Mouse (Mus musculus) CH12.LX (cell line): ENCODE measurements at regions not wholly inside any gene's neighbourhood (a gene's known extent, or its start where the extent isn't known, plus 50 kb on each side); places are given as distances from the start of the nearest gene placed in this dataset.

ENCODE experiments used
- DNase-seq: peaks from one replicate; pipeline ENCODE4 v3.0.0-alpha.2; 2013; ENCODE audit errors: extremely low read depth
- H3K27ac ChIP-seq: 2 replicates; pipeline ENCODE4 v1.5.1; 2012; ENCODE audit warnings: low read depth, mild to moderate bottlenecking, control low read depth, moderate library complexity; ENCODE audit not compliant: insufficient read depth
- H3K27me3 ChIP-seq: replicated peaks from 2 replicates; pipeline ENCODE3; 2012; ENCODE audit warnings: inconsistent platforms
- H3K36me3 ChIP-seq, 2 experiments: replicated peaks in 1 of 2; 2 replicates each; pipeline versions ENCODE3 to v1.6.1; 2012; ENCODE audit warnings: inconsistent platforms in 1 of 2, low read length in 1 of 2, mild to moderate bottlenecking in 1 of 2, mixed read lengths in 1 of 2, moderate library complexity in 1 of 2; ENCODE audit not compliant: control insufficient read depth in 1 of 2, insufficient read depth in 1 of 2
- H3K4me1 ChIP-seq, 2 experiments: 2 replicates each; pipeline ENCODE4 v1.6.1; 2012; ENCODE audit warnings: inconsistent platforms in 1 of 2, moderate library complexity in 1 of 2; ENCODE audit not compliant: insufficient read depth in 2 of 2, control insufficient read depth in 1 of 2
- H3K4me2 ChIP-seq: 2 replicates; pipeline ENCODE4 v1.6.1; 2012; ENCODE audit warnings: low read depth, mild to moderate bottlenecking, control low read depth; ENCODE audit not compliant: poor library complexity, insufficient read depth, severe bottlenecking
- H3K4me3 ChIP-seq, 3 experiments: fragments of 150-350 bp in 1 of 3; sonication (generic) in 1 of 3; replicated peaks in 1 of 3; 2 replicates each; pipeline versions ENCODE3 to v1.5.1; 2011 to 2012; ENCODE audit warnings: low read depth in 2 of 3, low read length in 2 of 3, mild to moderate bottlenecking in 2 of 3, moderate library complexity in 2 of 3, control low read depth in 1 of 3, improper control_type of control experiment in 1 of 3, inconsistent platforms in 1 of 3, mixed read lengths in 1 of 3; ENCODE audit not compliant: poor library complexity in 1 of 3
- H3K79me2 ChIP-seq: replicated peaks from 2 replicates; pipeline ENCODE4 v1.6.1; 2012; ENCODE audit warnings: mild to moderate bottlenecking, moderate library complexity; ENCODE audit not compliant: control insufficient read depth, poor library complexity, insufficient read depth, severe bottlenecking; ENCODE audit errors: extremely low read depth
- H3K9ac ChIP-seq: 2 replicates; pipeline ENCODE4 v1.6.1; 2012; ENCODE audit warnings: low read depth, mild to moderate bottlenecking, control low read depth, moderate library complexity; ENCODE audit not compliant: insufficient read depth
- H3K9me3 ChIP-seq: replicated peaks from 2 replicates; pipeline ENCODE3; 2012; ENCODE audit warnings: low read length, inconsistent platforms, mixed read lengths
- BHLHE40 ChIP-seq: IDR thresholded peaks from 2 replicates; pipeline ENCODE4 v1.6.1; 2011; ENCODE audit warnings: mild to moderate bottlenecking, low read depth, low read length, improper control_type of control experiment
- CHD1 ChIP-seq: IDR thresholded peaks from 2 replicates; pipeline ENCODE4 v1.6.1; 2012; ENCODE audit warnings: low read depth, low read length, improper control_type of control experiment, inconsistent platforms
- ELF1 ChIP-seq: IDR thresholded peaks from 2 replicates; pipeline ENCODE4 v1.6.1; 2014; ENCODE audit warnings: low read depth, mild to moderate bottlenecking, inconsistent platforms, low read length, improper control_type of control experiment
- GABPA ChIP-seq: IDR thresholded peaks from 2 replicates; pipeline ENCODE4 v1.6.1; 2012; ENCODE audit warnings: low read depth, low read length, improper control_type of control experiment, inconsistent platforms; ENCODE audit not compliant: insufficient replicate concordance
- JUN ChIP-seq: IDR thresholded peaks from 2 replicates; pipeline ENCODE4 v1.6.1; 2011; ENCODE audit warnings: low read depth, mild to moderate bottlenecking, low read length, improper control_type of control experiment, moderate library complexity; ENCODE audit not compliant: insufficient read depth
- JUND ChIP-seq: conservative IDR thresholded peaks from 2 replicates; pipeline ENCODE4 v1.6.1; 2011; ENCODE audit warnings: low read depth, low read length, improper control_type of control experiment
- KAT2A ChIP-seq: IDR thresholded peaks from 2 replicates; pipeline ENCODE4 v1.6.1; 2012; ENCODE audit warnings: low read length, improper control_type of control experiment, inconsistent platforms; ENCODE audit not compliant: insufficient replicate concordance
- MAFK ChIP-seq: IDR thresholded peaks from 2 replicates; pipeline ENCODE4 v1.6.1; 2011; ENCODE audit warnings: low read length, improper control_type of control experiment; ENCODE audit not compliant: insufficient replicate concordance
- MAZ ChIP-seq: IDR thresholded peaks from 2 replicates; pipeline ENCODE4 v1.6.1; 2012; ENCODE audit warnings: low read depth, mild to moderate bottlenecking, inconsistent platforms, low read length, improper control_type of control experiment, moderate library complexity
- MXI1 ChIP-seq: IDR thresholded peaks from 2 replicates; pipeline ENCODE4 v1.6.1; 2011; ENCODE audit warnings: mild to moderate bottlenecking, low read depth, low read length, improper control_type of control experiment
- MYC ChIP-seq: IDR thresholded peaks from 2 replicates; pipeline ENCODE4 v1.6.1; 2011; ENCODE audit warnings: low read depth, mild to moderate bottlenecking, improper control_type of control experiment, low read length
- NRF1 ChIP-seq: IDR thresholded peaks from 2 replicates; pipeline ENCODE4 v1.6.1; 2014; ENCODE audit warnings: low read depth, mild to moderate bottlenecking, inconsistent platforms, low read length, improper control_type of control experiment, moderate library complexity
- PAX5 ChIP-seq: IDR thresholded peaks from 2 replicates; pipeline ENCODE4 v1.6.1; 2012; ENCODE audit warnings: low read length, inconsistent platforms, mixed read lengths
- RAD21 ChIP-seq: IDR thresholded peaks from 2 replicates; pipeline ENCODE4 v1.6.1; 2011; ENCODE audit warnings: low read depth, mild to moderate bottlenecking, low read length, improper control_type of control experiment, moderate library complexity
- RCOR1 ChIP-seq: conservative IDR thresholded peaks from 2 replicates; pipeline ENCODE4 v1.6.1; 2012; ENCODE audit warnings: low read depth, mild to moderate bottlenecking, inconsistent platforms, low read length, improper control_type of control experiment
- USF1 ChIP-seq: IDR thresholded peaks from 2 replicates; pipeline ENCODE4 v1.6.1; 2014; ENCODE audit warnings: low read depth, mild to moderate bottlenecking, inconsistent platforms, low read length, improper control_type of control experiment
- USF2 ChIP-seq: conservative IDR thresholded peaks from 2 replicates; pipeline ENCODE4 v1.6.1; 2011; ENCODE audit warnings: low read depth, low read length, improper control_type of control experiment
- ZMIZ1 ChIP-seq: IDR thresholded peaks from 2 replicates; pipeline ENCODE4 v1.6.1; 2012; ENCODE audit warnings: low read depth, mild to moderate bottlenecking, inconsistent platforms, low read length, improper control_type of control experiment
- ZNF384 ChIP-seq: IDR thresholded peaks from 2 replicates; pipeline ENCODE4 v1.6.1; 2012; ENCODE audit warnings: low read depth, low read length, improper control_type of control experiment, inconsistent platforms
- dilution Hi-C: fragments of 300-500 bp; cut with MboI; formaldehyde crosslinking; loops from 2 replicates; pipeline ENCODE4 v1.14.3; 2020; ENCODE audit warnings: low sequenced_read_pairs; ENCODE audit not compliant: extremely low pct_unique_long_range_greater_than_20kb, extremely low pct_ligation_motif_present
- in situ Hi-C: fragments of 300-500 bp; cut with MboI; formaldehyde crosslinking; loops from 3 replicates; pipeline ENCODE4 v1.14.3; 2019; ENCODE audit warnings: low sequenced_read_pairs, low pct_ligation_motif_present, low pct_unique_long_range_greater_than_20kb, mixed read lengths

DNA sequence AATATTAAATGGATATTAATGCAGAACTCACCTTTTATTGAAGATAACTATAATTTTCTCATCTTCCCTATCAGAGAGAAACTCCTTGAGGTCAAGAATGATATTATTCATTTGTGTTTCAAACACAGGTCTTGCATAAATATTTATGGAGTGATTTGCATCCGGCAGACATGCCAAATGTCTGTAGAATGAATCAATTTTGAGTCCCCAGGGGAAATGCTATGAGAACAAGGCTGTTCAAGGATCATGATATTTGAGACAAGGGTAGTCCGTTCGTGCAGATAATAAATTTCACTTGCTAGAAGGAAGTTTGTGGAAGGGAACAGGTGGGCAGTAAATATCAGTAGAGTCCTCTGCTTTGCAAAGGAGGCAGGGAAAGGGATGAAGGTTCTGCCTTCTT, 141.7 kb upstream of the Apob start:
- in situ Hi-C loops = no loop called here
- no peak for DNase-seq
- no peak overlapping the region for H3K4me3 ChIP-seq
- no peak overlapping the region for H3K27ac ChIP-seq
- TF ChIP-seq PAX5 (no peak), ZNF384 (no peak), MAZ (no peak), MYC (no peak), MXI1 (no peak), RCOR1 (no peak)
- TF ChIP-seq, all 38 proteins: peak for 0
- dilution Hi-C loops = no loop called here
- Histone ChIP-seq H3K9me3 (no peaks in the 10 kb centered on the region), H3K4me1 (no peaks in the 10 kb centered on the region), H3K36me3 (no peaks in the 10 kb centered on the region), H3K4me2 (no peak overlapping the region), H3K27me3 (no peaks in the 10 kb centered on the region), H3K9ac (no peak overlapping the region), H3K79me2 (no peaks in the 10 kb centered on the region)

DNA sequence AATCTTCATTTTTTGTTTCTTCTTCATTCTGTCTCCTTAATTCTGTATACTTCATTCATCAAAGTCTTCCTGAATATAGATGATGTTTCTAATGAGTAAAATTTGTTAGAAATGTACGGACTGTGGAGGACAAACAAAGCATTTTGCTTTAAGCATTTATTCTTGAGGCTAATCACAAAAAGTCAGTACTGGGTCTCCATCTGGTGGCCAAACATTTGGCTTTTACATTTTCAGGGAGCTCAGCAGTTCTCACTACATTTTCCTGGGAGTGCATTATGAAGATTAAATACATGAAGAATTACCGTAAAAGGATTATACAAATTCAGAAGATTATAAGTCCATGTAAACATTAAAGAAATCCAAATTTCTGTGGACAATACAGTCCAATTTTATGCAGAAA, 123.6 kb upstream of the Apob start:
- H3K79me2 ChIP-seq = no peaks in the 10 kb centered on the region
- H3K9me3 ChIP-seq = no peaks in the 10 kb centered on the region
- TF ChIP-seq JUND = no peak
- no peak for TF ChIP-seq BHLHE40
- no peak for TF ChIP-seq NRF1
- no peak for TF ChIP-seq ZMIZ1
- no peak for TF ChIP-seq GABPA
- no peak for TF ChIP-seq USF1
- TF ChIP-seq ELF1 = no peak
- TF ChIP-seq JUN = no peak
- TF ChIP-seq USF2 = no peak
- TF ChIP-seq KAT2A = no peak
- no peak for TF ChIP-seq MXI1
- no peak for TF ChIP-seq PAX5
- TF ChIP-seq MAFK = no peak
- no peak for TF ChIP-seq CHD1
- no peak for TF ChIP-seq MYC
- no peak; the same call in 1 of the 2 replicates for TF ChIP-seq RAD21
- H3K36me3 ChIP-seq = no peaks in the 10 kb centered on the region
- no peaks in the 10 kb centered on the region for H3K4me1 ChIP-seq
- no peak overlapping the region for H3K4me3 ChIP-seq
- no peaks in the 10 kb centered on the region for H3K27me3 ChIP-seq
- no peak overlapping the region for H3K9ac ChIP-seq
- in situ Hi-C loops (no loop called here), dilution Hi-C loops (no loop called here)
- no peak overlapping the region for H3K27ac ChIP-seq
- no peak for DNase-seq
- H3K4me2 ChIP-seq = no peak overlapping the region
